Mouse (Mus musculus) C2C12 (cell line): Measurements from ENCODE around the gene Chd3. TPM values are rescaled to one million over a fixed set of nuclear protein-coding genes. Genes with fewer than 3 reads are reported as not detected.

ENCODE experiments used
- H3K27me3 ChIP-seq: one replicate; pipeline ENCODE4 v1.6.1; 2011; ENCODE audit not compliant: control insufficient read depth, insufficient read depth, insufficient read length
- H3K36me3 ChIP-seq: one replicate; pipeline ENCODE4 v1.6.1; 2011; ENCODE audit not compliant: control insufficient read depth, insufficient read depth
- H3K4me3 ChIP-seq: one replicate; pipeline ENCODE4 v1.5.1; 2011; ENCODE audit warnings: mild to moderate bottlenecking, control low read depth; ENCODE audit not compliant: poor library complexity, insufficient read depth, severe bottlenecking
- H3K79me2 ChIP-seq: one replicate; pipeline ENCODE4 v1.6.1; 2011; ENCODE audit not compliant: control insufficient read depth, insufficient read depth
- H3K79me3 ChIP-seq: one replicate; pipeline ENCODE4 v1.6.1; 2011; ENCODE audit warnings: low read depth, control low read depth
- H3ac ChIP-seq: one replicate; pipeline ENCODE3; 2011; ENCODE audit warnings: low read depth; ENCODE audit not compliant: control insufficient read depth, insufficient read length
- CEBPB ChIP-seq: IDR thresholded peaks from one replicate; pipeline ENCODE4 v1.6.1; 2011; ENCODE audit warnings: low read depth, mild to moderate bottlenecking, control low read depth, moderate library complexity
- CTCF ChIP-seq: IDR thresholded peaks from one replicate; pipeline ENCODE4 v1.5.1; 2011; ENCODE audit not compliant: control insufficient read depth, insufficient read depth, insufficient read length
- FOSL1 ChIP-seq: IDR thresholded peaks from one replicate; pipeline ENCODE4 v1.8.0; 2011; ENCODE audit warnings: mild to moderate bottlenecking, low read length; ENCODE audit not compliant: poor library complexity, insufficient read depth, severe bottlenecking
- MAX ChIP-seq: IDR thresholded peaks from one replicate; pipeline ENCODE4 v1.6.1; 2011; ENCODE audit warnings: mild to moderate bottlenecking, control low read depth
- MYOD1 ChIP-seq: IDR thresholded peaks from one replicate; pipeline ENCODE4 v1.6.1; 2011; ENCODE audit warnings: low read depth; ENCODE audit not compliant: control insufficient read depth, insufficient read length
- MYOG ChIP-seq: IDR thresholded peaks from one replicate; pipeline ENCODE4 v1.6.1; 2011; ENCODE audit not compliant: control insufficient read depth, insufficient read length; ENCODE audit errors: extremely low read depth
- USF1 ChIP-seq: IDR thresholded peaks from one replicate; pipeline ENCODE4 v1.6.1; 2011; ENCODE audit warnings: low read depth, mild to moderate bottlenecking, control low read depth, moderate library complexity
- polyA plus RNA-seq: library from polyadenylated mRNA; unstranded; fragments of >200 nt; fragmentation: generic; extraction: Trizol; gene quantifications from one replicate; pipeline ENCODE4 v1.2.1, GENCODE M21; 2012; ENCODE audit warnings: missing spikeins

The Chd3 gene
- polyA plus RNA-seq, 1 experiment: 100 TPM

- Histone ChIP-seq H3K27me3 (no peaks in the 10 kb centered on the region), H3K4me3 (no peak overlapping the region), H3K79me2 (peaks cover 22% of the 10 kb centered on the region), H3K79me3 (no peaks in the 10 kb centered on the region), H3ac (no peak overlapping the region), H3K36me3 (peaks cover 61% of the 10 kb centered on the region)
- TF ChIP-seq MYOG (no peak), CEBPB (no peak), CTCF (no peak), MAX (no peak), USF1 (no peak), MYOD1 (no peak), FOSL1 (no peak)
These were observed 32.8 kb upstream of the Chd3 start for GRCm38 (mm10) chr11:69401987-69402386.

DNA sequence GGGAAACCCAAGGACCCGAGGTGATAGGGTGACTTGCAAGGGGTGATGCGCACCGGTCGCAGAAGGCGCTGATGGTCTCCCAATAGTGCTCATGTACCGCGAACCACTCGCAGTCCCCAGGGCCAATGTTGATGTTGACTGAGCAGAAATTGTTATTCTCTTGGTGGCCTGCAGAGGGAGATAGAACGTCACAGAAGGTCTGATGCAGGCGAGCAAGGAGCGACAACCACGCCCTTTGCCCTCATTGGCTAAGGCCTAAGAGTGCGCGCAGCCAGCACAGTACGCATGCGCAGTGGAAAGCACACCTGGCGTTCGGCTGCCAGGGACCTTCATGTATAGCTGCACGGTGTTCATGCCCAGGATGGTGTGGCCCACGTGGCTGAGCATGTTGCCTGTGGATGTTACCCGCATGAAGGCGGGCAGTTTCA lies 32.0 kb upstream of the Chd3 start:
- H3K4me3 ChIP-seq: no peak overlapping the region
- peaks cover 22% of the 10 kb centered on the region for H3K79me2 ChIP-seq
- H3ac ChIP-seq: no peak overlapping the region
- H3K36me3 ChIP-seq: peaks cover 55% of the 10 kb centered on the region
- no peaks in the 10 kb centered on the region for H3K27me3 ChIP-seq
- TF ChIP-seq FOSL1: no peak
- no peak for TF ChIP-seq CEBPB
- peak; percentile 48 for TF ChIP-seq CTCF
- no peak for TF ChIP-seq USF1
- no peaks in the 10 kb centered on the region for H3K79me3 ChIP-seq

- Histone ChIP-seq H3ac (no peak overlapping the region), H3K79me2 (peaks cover 17% of the 10 kb centered on the region), H3K36me3 (peaks cover 48% of the 10 kb centered on the region), H3K27me3 (no peaks in the 10 kb centered on the region), H3K79me3 (no peaks in the 10 kb centered on the region), H3K4me3 (no peak overlapping the region)
- TF ChIP-seq CTCF (no peak), FOSL1 (no peak), MAX (no peak), MYOD1 (no peak), MYOG (no peak), USF1 (no peak), CEBPB (no peak)
These were observed 31.1 kb upstream of the Chd3 start for GRCm38 (mm10) chr11:69400083-69400850.

DNA sequence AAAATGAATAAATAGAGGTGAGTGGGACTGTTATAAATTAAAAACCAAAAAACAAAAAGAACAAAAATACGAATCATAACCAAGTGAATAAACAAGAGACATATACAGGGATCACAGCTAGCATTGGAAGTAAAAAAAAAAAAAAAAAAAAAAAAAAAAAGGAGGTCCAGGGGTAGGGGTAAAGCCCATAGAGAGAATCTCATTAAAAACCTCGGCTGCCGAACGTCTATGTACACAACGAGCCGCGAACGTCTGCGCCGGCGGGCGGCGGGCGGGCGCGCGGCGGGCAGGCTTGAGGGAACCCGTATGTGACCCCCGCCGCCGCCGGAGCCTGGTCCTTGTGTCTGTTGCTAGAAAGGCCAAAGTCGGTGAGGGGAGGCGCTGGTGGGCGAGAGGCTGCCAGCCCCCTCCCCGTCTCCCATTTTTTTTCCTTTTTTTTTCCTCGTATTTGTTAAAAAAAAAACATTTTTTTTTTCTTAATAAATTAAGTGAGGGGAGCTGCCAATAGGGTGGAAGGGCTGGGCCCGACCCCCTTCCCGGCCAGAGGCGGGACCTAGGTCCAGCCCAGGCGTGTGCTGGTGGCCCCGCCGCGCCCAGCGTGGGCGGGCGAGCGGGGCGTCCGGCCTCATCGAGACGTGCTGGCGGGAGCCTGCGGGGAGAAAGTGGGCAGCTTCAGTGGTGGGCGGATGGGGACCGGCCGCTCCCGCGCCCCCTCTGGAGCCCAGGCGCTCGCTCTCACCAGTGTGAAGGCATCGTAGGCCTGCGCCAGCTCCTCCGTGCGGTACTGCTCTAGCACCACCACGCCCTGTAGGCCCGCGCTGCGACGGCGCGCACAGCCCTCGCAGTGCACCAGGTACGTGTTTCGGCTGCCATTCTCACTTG lies 30.2 kb upstream of the Chd3 start:
- no peak for TF ChIP-seq USF1
- TF ChIP-seq MYOG: no peak
- TF ChIP-seq MAX: no peak
- no peak for TF ChIP-seq MYOD1
- no peak for TF ChIP-seq FOSL1
- no peak for TF ChIP-seq CEBPB
- TF ChIP-seq CTCF: no peak
- Histone ChIP-seq H3K36me3 (peaks cover 41% of the 10 kb centered on the region), H3K79me2 (peaks cover 16% of the 10 kb centered on the region), H3K79me3 (peaks cover 4% of the 10 kb centered on the region), H3K4me3 (no peak overlapping the region), H3K27me3 (no peaks in the 10 kb centered on the region), H3ac (no peak overlapping the region)

DNA sequence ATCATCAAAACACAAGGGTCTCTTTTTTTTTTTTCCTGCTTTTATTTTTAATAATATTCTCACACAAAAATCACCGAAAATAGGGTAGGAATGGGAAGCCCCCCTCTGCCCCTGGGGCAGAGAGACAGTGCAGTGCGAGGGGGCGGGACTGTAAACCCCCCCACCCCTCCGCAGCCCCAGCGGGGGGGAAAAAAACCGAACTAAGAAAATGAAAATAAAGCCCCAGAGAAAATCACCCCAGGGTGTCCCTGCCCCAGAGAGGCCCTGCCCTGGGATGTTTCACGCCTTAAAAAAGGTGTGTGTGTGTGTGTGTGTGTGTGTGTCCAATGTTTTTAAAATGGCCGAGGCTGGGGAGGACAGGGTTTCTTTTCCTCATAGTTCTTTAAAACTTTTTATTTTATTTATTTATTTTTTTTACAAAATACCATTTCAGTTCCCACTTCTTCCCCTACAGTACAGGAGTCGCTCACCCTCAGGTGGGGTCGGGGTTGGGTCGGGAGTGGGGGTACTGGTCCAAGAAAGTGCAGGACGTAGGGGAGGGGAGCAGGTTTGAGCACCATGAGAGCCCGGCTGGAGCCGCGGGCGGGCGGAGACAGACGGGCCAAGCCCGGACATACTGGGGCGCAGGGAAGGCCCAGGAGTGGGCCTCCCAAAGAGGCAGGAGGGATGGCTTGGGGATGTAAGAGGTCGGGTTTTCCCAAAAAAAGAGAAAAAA lies 29.4 kb upstream of the Chd3 start:
- Histone ChIP-seq H3K4me3 (no peak overlapping the region), H3K79me2 (peaks cover 24% of the 10 kb centered on the region), H3ac (no peak overlapping the region), H3K27me3 (no peaks in the 10 kb centered on the region), H3K36me3 (peaks cover 33% of the 10 kb centered on the region), H3K79me3 (peaks cover 4% of the 10 kb centered on the region)
- TF ChIP-seq MAX (no peak), CTCF (no peak), FOSL1 (no peak), CEBPB (no peak), USF1 (no peak), MYOG (no peak)
